24 mouse cellular contexts compared by ENCODE assay signal in genomic region chr11:98369337-98369736, GRCm38 (mm10). TPM values are rescaled to one million over a fixed set of nuclear protein-coding genes. Genes with fewer than 3 reads are reported as not detected.
DNase-seq lines count a peak whose midpoint lies in the region; ATAC-seq and TF ChIP-seq lines count a peak whose summit lies in the region.
"Had no signal": no experiment of that assay in that cellular context is flagged by ENCODE, and none has a peak within 500 bp of the region (broad histone marks: within the 10 kb centered on the region; RNA-seq: fewer than 3 reads in every experiment).

No protein-coding gene starts in this region.

- no peak overlapping the region for H3K4me3 ChIP-seq in left cerebral cortex, adult 2 months
- H3K4me3 ChIP-seq: embryonic facial prominence, embryonic 10.5 days; heart, embryonic 15.5 days; hindbrain, embryonic 10.5 days; limb, embryonic 13.5 days; lung, embryonic 15.5 days had no signal

- peak; percentile 50; the same call in 1 of the 2 replicates for ATAC-seq in frontal cortex, adult (ENCODE audit: low TSS enrichment)
- no peak for ATAC-seq in megakaryocyte-erythroid progenitor cell, adult 5-6 weeks (replicated peaks; ENCODE audit: low FRiP score, low TSS enrichment, poor library complexity, severe bottlenecking)
- ATAC-seq: hindbrain, postnatal 0 days had no signal

- H3K27ac ChIP-seq in left cerebral cortex, adult 2 months: peak overlapping the region; percentile 29
- H3K27ac ChIP-seq: embryonic facial prominence, embryonic 10.5 days; hindbrain, postnatal 0 days; kidney, postnatal 0 days; limb, embryonic 13.5 days; liver, embryonic 14.5 days; lung, embryonic 15.5 days had no signal

- intact Hi-C loops in left cerebral cortex, adult 2 months (cut with DNase I): no loop called here

- TF ChIP-seq CTCF in left cerebral cortex, adult 2 months (IDR thresholded peaks at IDR 0.05): no peak

- no peak for DNase-seq in frontal cortex, postnatal 36 days (ENCODE audit: low spot score in 2 of 2)
- no peak for DNase-seq in left cerebral cortex, adult 2 months (ENCODE audit: extremely low spot score in 1 of 2, low spot score in 2 of 2)
- no peak for DNase-seq in left cerebral cortex, adult 18-20 months (ENCODE audit: low spot score in 2 of 2)
- peak; percentile 73 to 78 for DNase-seq in cerebellum, postnatal 14 days
- no peak for DNase-seq in embryo, embryonic 10 days (ENCODE audit: low spot score)
- DNase-seq: adrenal gland, adult 2 months; gastrocnemius, postnatal 14 days; heart, adult 18-20 months; kidney, adult 18-20 months; lung, postnatal 4 days; retina, postnatal 1 day; right cerebral cortex, postnatal 4 days; thymus, postnatal 14 days had no signal

RNA-seq across cellular contexts. Expression of gene Stard3, which starts 11.2 kb away (rescaled TPM):
- 10 to 100 TPM; 35.7 to 42.4 TPM for total RNA-seq in left cerebral cortex, adult 2 months (2021)
- 10 to 100 TPM; 39.8 to 40.9 TPM for total RNA-seq in left cerebral cortex, adult 18-20 months (2021)
- 11.9 and 28.5 TPM in 2 replicates for total RNA-seq in megakaryocyte-erythroid progenitor cell, adult 5-6 weeks (2014; fragmentation: Nextera tagmentation)
- 10.6 and 18.2 TPM in 2 replicates for total RNA-seq in megakaryocyte-erythroid progenitor cell, adult 5-6 weeks (2017)

RNA-seq across cellular contexts. Expression of gene Tcap, which starts 14.3 kb away (rescaled TPM):
- 1 to 10 TPM; 8.7 to 10.0 TPM for total RNA-seq in left cerebral cortex, adult 2 months (2021)
- 1 to 10 TPM; 6.9 to 8.1 TPM for total RNA-seq in left cerebral cortex, adult 18-20 months (2021)
- not detected in 2 replicates for total RNA-seq in megakaryocyte-erythroid progenitor cell, adult 5-6 weeks (2014; fragmentation: Nextera tagmentation)
- not detected in 2 replicates for total RNA-seq in megakaryocyte-erythroid progenitor cell, adult 5-6 weeks (2017)
- total RNA-seq: monocyte, adult 5-6 weeks had no signal

RNA-seq across cellular contexts. Expression of gene Pnmt, which starts 16.9 kb away (rescaled TPM):
- total RNA-seq in left cerebral cortex, adult 2 months (2021): under 1 TPM in 1 of 2 experiments, not detected in 1; 0.51 TPM
- total RNA-seq in left cerebral cortex, adult 18-20 months (2021): under 1 TPM; 0.30 to 0.74 TPM
- total RNA-seq in megakaryocyte-erythroid progenitor cell, adult 5-6 weeks (2014; fragmentation: Nextera tagmentation): not detected in 2 replicates
- not detected in 2 replicates for total RNA-seq in megakaryocyte-erythroid progenitor cell, adult 5-6 weeks (2017)
- total RNA-seq: monocyte, adult 5-6 weeks had no signal

RNA-seq across cellular contexts. Expression of gene Ppp1r1b, which starts 21.1 kb away (rescaled TPM):
- 100 to 1,000 TPM; 146 to 208 TPM for total RNA-seq in left cerebral cortex, adult 2 months (2021)
- 100 to 1,000 TPM; 225 to 310 TPM for total RNA-seq in left cerebral cortex, adult 18-20 months (2021)
- not detected in 2 replicates for total RNA-seq in megakaryocyte-erythroid progenitor cell, adult 5-6 weeks (2014; fragmentation: Nextera tagmentation)
- total RNA-seq in megakaryocyte-erythroid progenitor cell, adult 5-6 weeks (2017): not detected in 2 replicates
- total RNA-seq: monocyte, adult 5-6 weeks had no signal

RNA-seq across cellular contexts. Expression of gene Pgap3, which starts 31.0 kb away (rescaled TPM):
- 10 to 100 TPM; 10.2 to 11.9 TPM for total RNA-seq in left cerebral cortex, adult 2 months (2021)
- total RNA-seq in left cerebral cortex, adult 18-20 months (2021): 10 to 100 TPM in 1 of 2 experiments, 1 to 10 TPM in 1; 9.4 to 10.3 TPM
- 6.4 and 10.6 TPM in 2 replicates for total RNA-seq in megakaryocyte-erythroid progenitor cell, adult 5-6 weeks (2014; fragmentation: Nextera tagmentation)
- 1.6 and 5.4 TPM in 2 replicates for total RNA-seq in megakaryocyte-erythroid progenitor cell, adult 5-6 weeks (2017)

Comparison
In these comparisons a context has a peak if more than half of its experiments do, and no peak if none do; other contexts are left out.
1. DNase-seq: peak in cerebellum, postnatal 14 days (2 of 2); none in frontal cortex, postnatal 36 days (0 of 2), left cerebral cortex, adult 2 months (0 of 2), left cerebral cortex, adult 18-20 months (0 of 2) and embryo, embryonic 10 days (single experiment).
2. RNA of gene Tcap, which starts 14.3 kb away (total RNA-seq): 8.7 to 10.0 TPM in left cerebral cortex, adult 2 months and 6.9 to 8.1 TPM in left cerebral cortex, adult 18-20 months; not detected in megakaryocyte-erythroid progenitor cell, adult 5-6 weeks; every median in the first group is over 4 times any median in the second.